Mouse (Mus musculus): Measurements from ENCODE around the gene Wbp2nl.

GRCm38 (mm10) chr15:82274927-82275901 is 23.5 kb upstream of the Wbp2nl start:
- TF ChIP-seq CTCF (IDR thresholded peaks at IDR 0.05; ENCODE audit: control insufficient read depth, insufficient read depth, low read length) (no peak), POLR2A (IDR thresholded peaks at IDR 0.05; ENCODE audit: borderline replicate concordance, control insufficient read depth, low read depth, low read length) (no peak)
